Mouse (Mus musculus) gastrocnemius, postnatal 14 days (tissue): ENCODE results near the gene Ube2j1. TPM values are rescaled to one million over a fixed set of nuclear protein-coding genes. Genes with fewer than 3 reads are reported as not detected.

Experiments used
- DNase-seq: peaks from one replicate; pipeline ENCODE4 v3.0.0; 2021; ENCODE audit warnings: mixed read lengths
- intact Hi-C: fragments of 180-260 bp; cut with DNase I; formaldehyde crosslinking; loops from one replicate; pipeline ENCODE4 v1.15.1; 2025; ENCODE audit warnings: low total_unique reads
- total RNA-seq, 2 experiments: library from RNA; stranded (reverse); gene quantifications; 2 replicates each; pipeline ENCODE4 v1.2.3; 2021

Gene Ube2j1
- total RNA-seq, 2 experiments from 2014 or later = 51.1 to 56.2 TPM

DNA sequence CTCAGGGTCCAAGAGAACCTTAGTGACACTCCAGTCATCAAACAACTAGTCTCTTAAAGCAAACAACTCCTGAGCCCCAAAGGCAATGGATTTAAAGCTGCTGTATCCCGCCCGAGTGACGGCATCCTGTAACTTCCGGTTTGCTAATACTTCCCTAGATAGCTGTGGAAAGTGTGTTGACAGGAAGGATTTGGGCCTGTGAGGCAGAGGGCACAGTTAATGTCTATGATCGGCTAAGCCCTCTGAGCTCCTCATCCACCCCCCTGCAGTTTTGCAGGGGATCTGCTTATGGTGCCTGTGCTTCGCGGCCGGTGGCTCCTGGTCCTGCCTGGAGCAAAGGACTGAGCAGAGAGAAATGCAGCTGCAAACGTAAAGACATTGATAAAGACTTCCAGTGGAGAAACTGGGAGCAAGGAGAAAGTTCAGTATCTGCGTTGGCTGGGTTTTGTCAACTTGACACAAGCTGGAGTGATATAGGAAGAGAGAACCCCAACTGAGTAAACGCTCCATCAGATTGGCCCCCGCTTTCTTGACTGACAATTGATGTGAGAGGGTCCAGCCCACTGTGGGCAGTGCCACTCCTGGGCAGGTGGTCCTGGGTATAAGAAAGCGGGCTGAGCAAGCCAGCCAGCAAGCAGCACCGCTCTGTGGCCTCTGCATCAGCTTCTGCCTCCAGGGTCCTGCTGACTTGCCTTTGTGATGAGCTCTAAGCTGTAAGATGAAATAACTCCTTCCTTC, 35.2 kb downstream of the Ube2j1 start:
- intact Hi-C loops = no loop called here
- no peak for DNase-seq

DNA sequence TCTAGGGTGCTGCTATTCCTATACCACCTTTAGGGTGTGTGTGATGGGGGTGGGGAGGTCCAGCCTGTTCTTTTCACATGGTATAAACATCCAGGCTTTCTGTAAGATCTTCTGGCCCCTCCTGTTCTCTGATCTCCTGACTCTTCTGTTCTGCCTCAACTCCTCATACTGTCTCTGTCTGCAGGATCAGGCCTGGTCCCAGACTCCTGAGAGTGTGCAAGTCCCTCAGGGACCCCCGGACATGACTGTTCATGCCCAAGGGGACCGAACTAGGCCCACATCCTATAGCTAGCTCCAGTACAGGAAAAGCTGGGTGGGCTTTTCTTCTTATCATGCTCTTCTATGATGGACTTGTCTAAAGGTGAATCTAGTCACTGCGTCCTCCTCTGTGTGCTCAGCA, 36.1 kb downstream of the Ube2j1 start:
- intact Hi-C loops = no loop called here
- no peak for DNase-seq

DNA sequence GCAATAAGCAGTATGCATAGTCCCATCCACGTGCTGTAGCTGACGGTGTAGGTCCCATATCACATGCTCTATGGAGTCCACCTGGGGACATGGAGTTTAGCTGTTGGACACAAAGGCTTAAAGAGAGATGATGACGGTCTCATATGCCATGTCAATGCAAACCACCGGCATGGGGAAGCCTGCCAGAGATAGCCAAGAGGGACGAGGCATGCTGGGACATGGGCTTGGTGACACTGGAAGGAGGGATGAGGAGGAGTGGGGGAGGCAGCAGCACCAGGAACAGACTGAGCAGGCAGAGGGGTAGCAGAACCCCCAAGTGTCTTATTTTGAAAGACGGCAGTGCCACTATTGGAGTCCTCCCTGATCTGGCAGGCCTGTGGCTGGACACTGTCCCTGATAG, 36.6 kb downstream of the Ube2j1 start:
- intact Hi-C loops = no loop called here
- DNase-seq = no peak

DNA sequence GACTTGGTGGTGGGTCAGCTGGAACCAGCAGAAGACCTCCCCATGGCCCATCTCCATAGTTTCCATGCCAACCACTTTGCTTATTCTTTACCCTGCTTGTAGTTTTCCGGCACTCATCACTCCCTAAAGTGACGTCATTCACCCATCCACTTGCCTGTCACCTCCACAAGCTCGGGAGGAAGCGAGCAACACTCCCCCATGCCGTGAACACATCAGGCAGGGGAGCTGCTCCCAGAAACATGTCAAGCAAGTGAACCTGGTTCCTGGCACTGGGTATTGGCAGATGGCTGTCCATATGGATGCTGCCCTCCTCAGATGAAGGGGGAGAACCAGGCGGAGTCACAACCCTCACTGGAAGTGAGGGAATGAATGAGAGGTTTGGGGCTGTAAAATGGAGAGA, 37.7 kb downstream of the Ube2j1 start:
- intact Hi-C loops = no loop called here
- no peak for DNase-seq

DNA sequence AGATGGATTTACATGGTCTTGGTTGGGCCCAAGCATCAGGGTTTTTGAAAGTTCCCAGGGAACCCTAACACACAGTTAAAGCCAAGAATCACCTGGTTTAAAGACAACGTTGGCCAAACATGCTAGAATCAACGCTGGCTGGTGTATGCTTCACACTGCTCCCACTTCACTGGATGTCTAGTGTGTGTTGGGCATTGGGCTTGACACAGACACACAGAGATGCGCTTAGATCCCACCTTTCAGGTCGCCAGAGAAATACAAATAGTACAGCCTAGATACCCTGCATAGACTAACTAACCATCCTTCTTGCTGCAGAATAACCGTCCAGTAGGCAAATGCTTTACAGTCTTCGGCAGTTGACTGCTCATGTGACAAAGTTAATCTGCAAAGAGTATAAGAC, 39.1 kb downstream of the Ube2j1 start:
- no peak for DNase-seq
- intact Hi-C loops = no loop called here

DNA sequence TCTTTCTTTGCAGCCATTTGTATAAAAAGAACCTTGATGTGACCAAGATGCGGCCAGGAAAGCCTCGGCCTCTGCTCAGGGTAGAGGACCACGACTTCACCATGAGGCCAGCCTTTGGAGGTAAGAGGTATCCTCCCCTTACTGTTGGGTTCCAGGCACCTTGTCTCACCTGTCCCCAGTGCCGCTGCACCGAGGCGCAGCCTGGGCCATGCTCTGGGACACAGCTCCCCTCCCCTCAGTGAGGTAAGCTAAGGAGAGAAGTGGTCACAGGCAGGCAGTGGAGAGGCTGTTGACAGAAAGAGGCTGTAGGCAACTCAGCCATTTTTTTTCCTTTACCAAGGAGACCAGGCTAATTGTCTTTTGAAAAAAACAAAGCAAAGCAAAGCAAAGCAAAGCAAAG, 40.1 kb downstream of the Ube2j1 start:
- intact Hi-C loops = no loop called here

DNA sequence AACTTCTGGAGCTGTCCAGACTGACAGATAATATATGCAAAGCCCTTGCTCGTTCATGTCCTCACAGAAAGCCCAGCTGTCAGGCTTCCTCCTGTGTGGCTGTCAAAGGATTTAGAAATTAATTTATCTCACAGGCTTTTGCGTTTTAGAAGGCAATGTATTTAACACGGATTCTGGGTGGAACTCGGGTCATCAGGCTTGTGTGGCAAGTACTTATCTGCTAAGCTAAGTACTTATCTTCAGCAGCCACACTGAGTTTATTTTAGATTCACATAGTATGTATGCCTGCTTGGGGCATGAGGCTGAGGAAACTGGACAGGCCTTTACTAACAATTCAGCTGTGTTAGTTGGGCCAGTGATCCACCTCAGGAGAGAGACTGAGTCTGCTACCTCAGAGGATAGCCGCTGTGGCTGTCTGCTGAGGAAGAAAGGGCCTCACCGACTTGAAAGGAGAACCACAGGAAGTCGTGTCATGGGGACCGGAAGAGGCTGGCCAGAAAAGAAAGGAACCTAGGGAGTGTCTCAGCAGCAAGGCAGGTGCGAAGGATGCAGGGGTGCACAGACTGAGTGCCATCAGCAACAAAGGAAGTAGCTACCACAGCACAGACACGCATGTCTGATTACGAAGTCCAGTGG, 41.4 kb downstream of the Ube2j1 start:
- DNase-seq = no peak
- intact Hi-C loops = no loop called here

More for the DNA sequence above, 40.1 kb downstream of the Ube2j1 start:
- no peak for DNase-seq

DNA sequence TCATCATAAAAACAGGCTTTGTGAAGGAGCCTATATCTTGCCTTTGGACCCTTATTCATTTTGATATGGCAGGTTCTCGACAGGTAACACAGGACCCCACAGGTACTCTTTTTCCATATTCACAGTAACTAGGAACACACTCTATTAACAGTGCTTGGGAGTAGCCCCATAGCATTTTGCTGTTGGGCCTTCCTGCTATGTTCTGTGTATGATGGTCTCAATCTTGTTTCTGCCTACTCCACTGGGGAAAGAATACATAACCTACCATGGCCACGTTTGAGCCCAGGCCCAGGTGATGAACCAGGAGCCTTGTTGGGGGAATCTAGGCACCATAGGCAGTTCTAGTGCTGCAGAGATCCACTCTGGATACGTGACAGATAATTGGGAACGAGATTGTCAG, 43.2 kb downstream of the Ube2j1 start:
- DNase-seq = no peak
- intact Hi-C loops = no loop called here

DNA sequence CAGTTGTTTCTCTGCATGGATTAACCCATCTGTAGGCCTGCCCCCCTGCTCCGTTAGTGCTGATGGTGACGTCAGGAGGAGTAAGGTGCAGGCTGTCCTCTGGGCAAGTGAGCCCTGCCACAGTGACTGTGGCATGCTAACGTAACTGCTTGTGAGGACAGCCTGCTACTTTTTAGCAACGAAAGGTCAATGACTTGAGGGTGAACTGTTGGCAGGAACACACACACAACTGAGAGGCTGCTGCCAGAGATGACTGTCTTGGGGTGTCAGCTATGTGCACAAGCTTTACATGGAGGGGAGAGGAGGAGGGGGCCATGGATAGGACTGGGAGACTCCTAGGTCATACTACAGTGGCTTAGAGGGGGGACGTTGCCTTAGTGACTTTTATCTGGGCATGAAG, 43.6 kb downstream of the Ube2j1 start:
- no peak for DNase-seq
- intact Hi-C loops = no loop called here

DNA sequence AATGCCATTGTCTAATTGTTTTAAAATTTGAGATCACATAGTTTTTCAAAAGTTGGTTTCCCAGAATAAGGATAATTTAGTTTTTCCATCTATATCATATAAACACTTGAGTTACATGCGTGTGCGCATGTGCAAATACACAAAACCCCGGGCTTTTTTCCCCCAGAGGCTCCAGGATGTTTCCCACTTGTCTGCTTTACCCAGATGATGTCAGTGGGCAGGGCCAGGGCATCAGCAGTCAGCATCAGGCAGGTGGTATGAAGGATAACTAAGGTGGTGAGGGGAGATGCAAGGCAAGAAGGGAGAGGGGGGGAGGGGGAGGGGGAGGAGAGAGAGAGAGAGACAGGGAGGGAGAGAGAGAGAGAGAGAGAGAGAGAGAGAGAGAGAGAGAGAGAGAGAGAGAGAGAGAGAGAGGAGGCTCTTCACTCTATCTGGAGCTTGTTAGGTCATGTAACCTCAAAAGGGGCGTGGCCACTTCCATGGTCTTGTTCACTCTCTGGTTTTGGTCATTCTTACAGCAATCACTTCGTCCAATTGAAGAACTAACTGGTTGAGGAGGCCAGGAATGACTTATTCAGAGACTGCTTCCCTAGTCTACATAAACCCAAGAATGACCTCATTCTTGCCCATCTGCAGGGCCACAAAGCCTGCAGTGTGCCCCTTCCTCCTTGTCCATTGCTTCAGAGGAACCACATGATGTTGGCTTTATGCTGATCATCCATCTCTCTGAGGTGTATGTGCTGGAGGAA, 44.7 kb downstream of the Ube2j1 start:
- intact Hi-C loops = no loop called here
- DNase-seq = no peak

DNA sequence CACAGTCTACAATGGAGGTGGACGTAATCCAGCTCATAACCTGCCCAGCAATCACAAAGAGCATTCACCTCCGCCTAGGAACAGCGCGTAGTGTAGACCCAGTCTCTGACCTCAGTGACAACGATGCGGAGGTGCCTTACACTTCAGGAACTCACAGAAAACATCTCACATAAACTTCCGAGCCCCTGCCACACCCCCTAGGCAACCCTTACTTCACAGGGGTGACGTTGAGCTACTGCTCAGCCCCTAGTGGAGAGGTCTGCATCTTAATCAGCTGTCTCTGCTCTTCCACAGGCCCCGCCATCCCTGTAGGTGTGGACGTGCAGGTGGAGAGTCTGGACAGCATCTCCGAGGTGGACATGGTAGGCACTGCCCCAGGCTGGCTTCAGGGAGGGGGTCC, 45.9 kb downstream of the Ube2j1 start:
- intact Hi-C loops = no loop called here
- no peak for DNase-seq

DNA sequence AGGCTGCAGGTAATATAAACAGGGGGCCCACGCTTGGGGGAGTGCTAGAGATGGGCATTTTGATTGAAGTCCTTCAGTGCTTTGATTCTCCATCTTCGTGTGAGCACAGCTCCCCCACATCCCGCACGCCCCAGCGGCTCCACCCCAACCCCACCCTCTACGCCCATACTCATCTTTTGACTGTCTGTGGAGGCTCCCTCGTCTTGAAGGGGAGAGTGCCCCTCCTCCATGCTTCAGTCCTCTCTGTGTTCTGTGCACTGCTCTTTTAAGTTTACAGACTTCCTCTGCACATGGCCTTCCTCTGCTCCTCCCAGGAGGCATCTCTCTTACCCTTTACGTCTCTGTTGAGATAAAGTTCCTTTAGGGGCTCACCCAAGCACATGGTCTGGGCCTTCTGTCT, 46.5 kb downstream of the Ube2j1 start:
- intact Hi-C loops = no loop called here
- DNase-seq = no peak

DNA sequence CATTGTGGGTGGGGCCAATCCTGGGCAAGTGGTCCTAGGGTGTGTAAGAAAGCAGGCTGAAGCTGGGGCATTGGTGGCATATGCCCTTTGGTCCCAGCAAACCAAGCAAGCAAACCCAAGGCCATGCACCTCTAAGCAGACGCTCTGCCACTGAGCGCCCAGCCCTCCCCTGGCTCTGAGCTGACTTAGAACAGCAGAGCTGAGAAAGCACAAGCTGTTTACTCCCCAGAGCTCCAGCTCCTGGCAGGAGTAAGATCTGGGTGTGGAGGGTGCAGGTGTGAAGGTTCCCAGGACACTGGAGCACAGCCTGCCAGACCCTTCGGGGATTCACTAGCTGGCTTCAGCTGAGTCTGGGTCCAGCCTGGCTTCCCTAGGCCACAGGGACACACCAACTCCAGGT, 47.3 kb downstream of the Ube2j1 start:
- DNase-seq = no peak
- intact Hi-C loops = no loop called here

DNA sequence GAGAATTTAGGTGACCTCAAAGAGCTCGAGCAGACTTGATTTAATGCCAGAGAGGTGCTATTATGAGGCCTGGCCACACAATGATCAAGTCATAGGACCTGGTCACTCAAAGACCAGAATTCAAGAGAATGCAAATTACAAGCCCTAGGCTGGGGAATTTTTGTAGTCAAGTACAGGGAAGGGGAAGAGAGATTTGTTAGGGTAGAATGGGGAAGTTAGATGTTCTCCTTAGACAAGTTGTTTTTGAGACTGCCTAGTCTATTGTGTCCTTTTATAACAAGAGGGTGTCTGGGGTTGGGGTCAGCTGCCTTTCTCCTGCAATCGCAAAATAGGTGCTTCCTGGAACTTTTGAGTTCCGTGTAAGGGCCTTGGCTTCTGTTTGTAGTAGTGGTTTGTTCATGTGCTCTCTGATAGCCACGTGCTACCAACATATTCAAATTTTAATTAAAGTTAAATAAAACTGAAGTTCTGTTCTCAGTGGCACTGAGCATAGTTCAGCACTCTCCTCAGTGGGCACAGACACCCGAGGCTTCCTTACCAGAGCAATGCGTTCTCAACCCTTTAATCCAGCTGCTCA, 68.0 kb downstream of the Ube2j1 start:
- DNase-seq = no peak

More for the DNA sequence above, 68.0 kb downstream of the Ube2j1 start:
- intact Hi-C loops = no loop called here

Other genes with a start within 250 kb of the Ube2j1 start
- 10 to 100 TPM; 28.6 to 38.6 TPM for gene Lyrm2, start 231.2 kb upstream of the Ube2j1 start, total RNA-seq
- gene Ankrd6, start 80.6 kb upstream of the Ube2j1 start, total RNA-seq = 1 to 10 TPM; 2.3 TPM
- gene Rragd, start 48.4 kb upstream of the Ube2j1 start, total RNA-seq = 10 to 100 TPM; 84.1 to 84.5 TPM
- gene Gabrr2, start 31.6 kb downstream of the Ube2j1 start, total RNA-seq = 10 to 100 TPM; 19.2 to 51.0 TPM
- gene Gabrr1, start 101.1 kb downstream of the Ube2j1 start, total RNA-seq = not detected
- 10 to 100 TPM; 29.0 to 29.6 TPM for gene Pm20d2, start 158.3 kb downstream of the Ube2j1 start, total RNA-seq
- not detected for gene Srsf12, start 177.6 kb downstream of the Ube2j1 start, total RNA-seq